Mouse (Mus musculus) bone marrow macrophage, adult 2 months (primary cell): ENCODE data around the gene Myo1h.

ENCODE experiments used
- CTCF ChIP-seq: IDR thresholded peaks from 2 replicates; pipeline ENCODE4 v1.5.1; 2012; ENCODE audit warnings: low read depth, mild to moderate bottlenecking, low read length, moderate library complexity
- POLR2A ChIP-seq: IDR thresholded peaks from 2 replicates; pipeline ENCODE4 v1.6.1; 2012; ENCODE audit warnings: mild to moderate bottlenecking, low read depth, low read length, borderline replicate concordance

DNA sequence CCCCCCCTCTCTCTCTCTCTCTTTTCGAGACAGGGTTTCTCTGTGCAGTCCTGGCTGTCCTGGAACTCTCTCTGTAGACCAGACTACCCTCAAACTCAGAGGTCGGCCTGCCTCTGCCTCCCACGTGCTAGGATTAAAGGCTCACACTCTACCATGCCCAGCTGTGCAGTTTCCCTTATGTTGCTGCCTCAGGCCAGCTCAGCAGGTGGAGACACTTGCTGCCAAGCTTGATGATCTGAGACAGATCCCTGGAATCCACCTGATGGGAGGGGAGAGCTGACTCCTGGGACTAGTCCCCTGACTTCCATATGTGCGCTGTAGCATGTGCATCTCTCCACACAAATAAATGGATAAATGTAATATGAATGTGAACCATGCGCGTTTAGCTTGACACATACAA, 14.2 kb downstream of the Myo1h start:
- TF ChIP-seq POLR2A (no peak), CTCF (no peak)
